Mouse (Mus musculus): ENCODE results near the gene F11r. TPM values are rescaled to one million over a fixed set of nuclear protein-coding genes. Genes with fewer than 3 reads are reported as not detected.

Gene F11r
- total and polyA plus RNA-seq, 3 experiments, result 0.74 to 1.6 (median 1.3) TPM

GRCm38 (mm10) chr1:171432158-171432557 lies 5.2 kb upstream of the F11r start:
- H3K4me2 ChIP-seq (ENCODE audit: insufficient read depth, low read depth, poor library complexity, severe bottlenecking), result no peak overlapping the region
- in situ Hi-C loops (cut with MboI; ENCODE audit: low pct_ligation_motif_present, low pct_unique_long_range_greater_than_20kb, low sequenced_read_pairs), result no loop called here

GRCm38 (mm10) chr1:171435288-171435814 lies 2.0 kb upstream of the F11r start:
- in situ Hi-C loops (cut with MboI; ENCODE audit: low pct_ligation_motif_present, low pct_unique_long_range_greater_than_20kb, low sequenced_read_pairs), result no loop called here
- Histone ChIP-seq H3K27ac (ENCODE audit: insufficient read depth, low read depth) (no peak overlapping the region), H3K9ac (ENCODE audit: insufficient read depth, low read depth) (no peak overlapping the region), H3K4me3 (replicated peaks in 1 of 3; ENCODE audit: low read depth in 2 of 3, low read length in 2 of 3, poor library complexity in 1 of 3) (no peak overlapping the region), H3K4me1 (ENCODE audit: control insufficient read depth in 1 of 2, insufficient read depth in 2 of 2) (peaks cover 3 to 29% of the 10 kb centered on the region in 2 experiments; a peak in 2 of 4 replicates), H3K36me3 (replicated peaks in 1 of 2; ENCODE audit: control insufficient read depth in 1 of 2, insufficient read depth in 1 of 2, low read length in 1 of 2) (no peaks in the 10 kb centered on the region), H3K4me2 (ENCODE audit: insufficient read depth, low read depth, poor library complexity, severe bottlenecking) (no peak overlapping the region), H3K27me3 (replicated peaks) (peaks cover 39% of the 10 kb centered on the region), H3K9me3 (replicated peaks; ENCODE audit: low read length) (no peaks in the 10 kb centered on the region), H3K79me2 (replicated peaks; ENCODE audit: control insufficient read depth, extremely low read depth, insufficient read depth, poor library complexity, severe bottlenecking) (no peaks in the 10 kb centered on the region)
- no peak for DNase-seq (ENCODE audit: extremely low read depth)
- dilution Hi-C loops (cut with MboI; ENCODE audit: extremely low pct_ligation_motif_present, extremely low pct_unique_long_range_greater_than_20kb, low sequenced_read_pairs), result no loop called here
- TF ChIP-seq USF1 (IDR thresholded peaks at IDR 0.05; ENCODE audit: low read depth, low read length), result no peak
- TF ChIP-seq USF2 (conservative IDR thresholded peaks at IDR 0.05; ENCODE audit: low read depth, low read length), result no peak
- TF ChIP-seq POLR2A (IDR thresholded peaks at IDR 0.05; ENCODE audit: low read depth, low read length), result no peak
- no peak for TF ChIP-seq ZKSCAN1 (IDR thresholded peaks at IDR 0.05; ENCODE audit: borderline replicate concordance, low read depth, low read length)
- no peak for TF ChIP-seq JUN (IDR thresholded peaks at IDR 0.05; ENCODE audit: insufficient read depth, low read depth, low read length)
- no peak for TF ChIP-seq CHD1 (IDR thresholded peaks at IDR 0.05; ENCODE audit: low read depth, low read length)
- no peak for TF ChIP-seq E2F4 (IDR thresholded peaks at IDR 0.05; ENCODE audit: insufficient replicate concordance, low read depth, low read length)
- no peak for TF ChIP-seq TCF12 (IDR thresholded peaks at IDR 0.05; ENCODE audit: low read depth, low read length)
- TF ChIP-seq IRF4 (IDR thresholded peaks at IDR 0.05; ENCODE audit: low read depth, low read length), result no peak
- no peak for TF ChIP-seq TBP (conservative IDR thresholded peaks at IDR 0.05; ENCODE audit: low read depth, low read length)
- TF ChIP-seq POLR2AphosphoS2 (IDR thresholded peaks at IDR 0.05; ENCODE audit: low read depth, low read length), result no peak

More at GRCm38 (mm10) chr1:171432158-171432557, 5.2 kb upstream of the F11r start:
- H3K9me3 ChIP-seq (replicated peaks; ENCODE audit: low read length), result no peaks in the 10 kb centered on the region
- H3K4me1 ChIP-seq (ENCODE audit: control insufficient read depth in 1 of 2, insufficient read depth in 2 of 2), result peaks cover 0 to 2% of the 10 kb centered on the region in 2 experiments; a peak in 2 of 4 replicates
- no peak overlapping the region for H3K4me3 ChIP-seq (replicated peaks in 1 of 3; ENCODE audit: low read depth in 2 of 3, low read length in 2 of 3, poor library complexity in 1 of 3)
- TF ChIP-seq POLR2AphosphoS2 (IDR thresholded peaks at IDR 0.05; ENCODE audit: low read depth, low read length) (no peak), USF1 (IDR thresholded peaks at IDR 0.05; ENCODE audit: low read depth, low read length) (no peak), CTCF (conservative IDR thresholded peaks at IDR 0.05 in 1 of 2, IDR thresholded peaks at IDR 0.05 in 1 of 2; ENCODE audit: low read depth in 2 of 2, low read length in 2 of 2) (no peak), GABPA (IDR thresholded peaks at IDR 0.05; ENCODE audit: insufficient replicate concordance, low read depth, low read length) (no peak), USF2 (conservative IDR thresholded peaks at IDR 0.05; ENCODE audit: low read depth, low read length) (no peak), TBP (conservative IDR thresholded peaks at IDR 0.05; ENCODE audit: low read depth, low read length) (no peak), JUND (conservative IDR thresholded peaks at IDR 0.05; ENCODE audit: low read depth, low read length) (no peak), ZMIZ1 (IDR thresholded peaks at IDR 0.05; ENCODE audit: low read depth, low read length) (no peak), PAX5 (IDR thresholded peaks at IDR 0.05; ENCODE audit: low read length) (no peak), SMC3 (IDR thresholded peaks at IDR 0.05; ENCODE audit: low read depth, low read length) (no peak), POLR2A (IDR thresholded peaks at IDR 0.05; ENCODE audit: low read depth, low read length) (no peak), NRF1 (IDR thresholded peaks at IDR 0.05; ENCODE audit: low read depth, low read length) (no peak), ELF1 (IDR thresholded peaks at IDR 0.05; ENCODE audit: low read depth, low read length) (no peak), EP300 (IDR thresholded peaks at IDR 0.05; ENCODE audit: low read length) (no peak), BHLHE40 (IDR thresholded peaks at IDR 0.05; ENCODE audit: low read depth, low read length) (no peak), RCOR1 (conservative IDR thresholded peaks at IDR 0.05; ENCODE audit: low read depth, low read length) (no peak), ZNF384 (IDR thresholded peaks at IDR 0.05; ENCODE audit: low read depth, low read length) (no peak), KAT2A (IDR thresholded peaks at IDR 0.05; ENCODE audit: insufficient replicate concordance, low read length) (no peak), E2F4 (IDR thresholded peaks at IDR 0.05; ENCODE audit: insufficient replicate concordance, low read depth, low read length) (no peak)
- peaks cover 23% of the 10 kb centered on the region for H3K27me3 ChIP-seq (replicated peaks)
- no peak overlapping the region for H3K27ac ChIP-seq (ENCODE audit: insufficient read depth, low read depth)
- no peaks in the 10 kb centered on the region for H3K79me2 ChIP-seq (replicated peaks; ENCODE audit: control insufficient read depth, extremely low read depth, insufficient read depth, poor library complexity, severe bottlenecking)
- H3K36me3 ChIP-seq (replicated peaks in 1 of 2; ENCODE audit: control insufficient read depth in 1 of 2, insufficient read depth in 1 of 2, low read length in 1 of 2), result no peaks in the 10 kb centered on the region
- dilution Hi-C loops (cut with MboI; ENCODE audit: extremely low pct_ligation_motif_present, extremely low pct_unique_long_range_greater_than_20kb, low sequenced_read_pairs), result no loop called here
- H3K9ac ChIP-seq (ENCODE audit: insufficient read depth, low read depth), result no peak overlapping the region
- DNase-seq (ENCODE audit: extremely low read depth), result no peak
